Mouse (Mus musculus): ENCODE measurements around the gene Cyp3a44. TPM values are rescaled to one million over a fixed set of nuclear protein-coding genes. Genes with fewer than 3 reads are reported as not detected.
"Not testable (repeated sequence)": the region's sequence is repeated elsewhere in the genome, so short reads cannot be mapped to it uniquely, and the experiment has no call there.

The Cyp3a44 gene
- polyA plus RNA-seq (2012; fragmentation: generic; extraction: Trizol), result not detected

DNA sequence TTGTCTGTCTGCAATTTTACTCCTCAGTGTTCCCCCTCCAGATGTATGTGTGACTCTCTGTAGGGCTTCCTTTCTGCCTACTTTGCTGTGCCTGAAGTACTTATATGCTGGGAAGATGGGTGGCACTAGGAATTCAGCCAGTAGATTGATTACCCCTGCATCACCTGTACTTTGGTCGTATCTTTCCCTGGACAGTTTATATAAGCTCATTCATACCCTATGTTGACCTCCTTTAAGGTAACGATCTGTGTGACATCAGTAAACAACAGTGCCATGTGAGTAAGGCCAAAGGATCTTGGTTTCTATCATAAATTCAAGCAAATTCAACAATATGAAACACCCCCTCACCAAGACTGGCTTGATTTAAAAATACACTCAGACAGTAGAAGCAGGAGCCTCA, at the start of gene Cyp3a44:
Cyp3a44 (minus strand) TSS at position 79 of the 400 bp plus-strand sequence.
- H3K4me2 ChIP-seq (ENCODE audit: low read depth); H3K27me3 ChIP-seq (ENCODE audit: control insufficient read depth, insufficient read depth, insufficient read length); H3ac ChIP-seq (ENCODE audit: control insufficient read depth, insufficient read length); H3K79me2 ChIP-seq (ENCODE audit: control insufficient read depth, insufficient read depth); H3K36me3 ChIP-seq (ENCODE audit: control insufficient read depth, insufficient read depth); H3K4me3 ChIP-seq: not testable (repeated sequence)

DNA sequence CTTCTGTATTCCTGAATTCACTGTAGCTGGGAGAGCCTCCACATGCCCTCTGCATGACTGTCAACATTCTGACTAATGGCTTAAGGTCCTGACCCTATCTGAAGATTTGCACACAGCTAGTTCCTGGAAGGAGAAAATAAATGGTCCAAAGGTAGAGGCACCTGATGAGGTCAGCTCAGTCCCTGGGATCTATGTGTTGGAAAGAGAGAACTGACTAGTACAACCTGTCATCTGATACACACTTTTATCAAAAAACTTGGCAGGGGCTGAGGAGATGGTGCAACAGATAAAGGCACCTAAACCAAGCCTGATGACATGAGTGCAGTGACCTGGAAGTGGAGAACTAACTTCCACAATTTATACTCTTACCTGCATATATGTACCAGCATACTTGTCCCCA, 5.4 kb downstream of the Cyp3a44 start:
- not testable (repeated sequence) for H3K4me3 ChIP-seq; H3K27me3 ChIP-seq (ENCODE audit: control insufficient read depth, insufficient read depth, insufficient read length); H3K4me2 ChIP-seq (ENCODE audit: low read depth); H3K36me3 ChIP-seq (ENCODE audit: control insufficient read depth, insufficient read depth); H3K79me2 ChIP-seq (ENCODE audit: control insufficient read depth, insufficient read depth); H3ac ChIP-seq (ENCODE audit: control insufficient read depth, insufficient read length)

DNA sequence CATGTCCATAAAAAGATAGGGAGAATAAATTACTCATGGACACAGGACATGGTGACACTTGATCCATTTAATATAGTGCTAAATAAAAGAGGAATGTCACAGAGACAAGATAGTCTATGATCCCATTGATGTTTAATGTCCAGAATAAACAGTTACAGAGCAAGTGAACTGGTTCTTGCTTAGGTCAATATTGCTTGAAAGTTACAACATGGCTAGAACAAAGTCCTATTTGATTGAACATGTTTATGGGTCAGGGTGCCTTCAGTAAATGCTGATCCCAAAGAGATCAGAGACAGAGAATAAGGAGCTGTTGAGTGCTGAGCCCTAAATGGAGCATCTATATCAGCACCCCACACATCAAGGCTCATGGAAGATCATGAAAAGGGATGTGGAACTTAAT, 12.4 kb downstream of the Cyp3a44 start:
- not testable (repeated sequence) for H3K79me2 ChIP-seq (ENCODE audit: control insufficient read depth, insufficient read depth); H3ac ChIP-seq (ENCODE audit: control insufficient read depth, insufficient read length); H3K4me3 ChIP-seq; H3K27me3 ChIP-seq (ENCODE audit: control insufficient read depth, insufficient read depth, insufficient read length); H3K4me2 ChIP-seq (ENCODE audit: low read depth); H3K36me3 ChIP-seq (ENCODE audit: control insufficient read depth, insufficient read depth)

DNA sequence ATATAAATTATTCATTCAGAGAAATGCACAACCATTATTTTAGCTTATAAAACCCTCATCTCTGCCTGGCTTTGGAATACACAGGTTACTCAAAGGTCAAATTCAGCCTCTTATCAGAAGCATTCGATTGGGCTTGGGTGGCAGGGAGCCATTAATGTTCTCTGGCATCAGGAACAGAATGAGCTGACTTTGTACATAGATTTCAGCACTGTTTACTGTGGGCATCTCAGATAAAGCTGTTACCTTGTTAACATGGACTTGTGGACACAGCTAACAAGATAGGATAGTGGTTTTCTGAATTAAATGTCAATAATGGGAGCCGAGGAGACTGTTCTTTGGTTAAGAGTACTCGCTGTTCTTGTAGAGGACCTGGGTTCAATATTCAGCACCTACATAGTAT, 68.2 kb downstream of the Cyp3a44 start:
- not testable (repeated sequence) for H3K79me2 ChIP-seq (ENCODE audit: control insufficient read depth, insufficient read depth); H3K4me2 ChIP-seq (ENCODE audit: low read depth); H3ac ChIP-seq (ENCODE audit: control insufficient read depth, insufficient read length); H3K36me3 ChIP-seq (ENCODE audit: control insufficient read depth, insufficient read depth); H3K4me3 ChIP-seq; H3K27me3 ChIP-seq (ENCODE audit: control insufficient read depth, insufficient read depth, insufficient read length)

Other genes starting within 250 kb of the Cyp3a44 start
- gene Cyp3a41b, start 221.1 kb downstream of the Cyp3a44 start, polyA plus RNA-seq (2012; fragmentation: generic; extraction: Trizol), result not detected
- gene Cyp3a41a, start 85.7 kb downstream of the Cyp3a44 start, polyA plus RNA-seq (2012; fragmentation: generic; extraction: Trizol), result 6.6 TPM
- gene Cyp3a11, start 74.1 kb upstream of the Cyp3a44 start, polyA plus RNA-seq (2012; fragmentation: generic; extraction: Trizol), result not detected
- not detected for gene Cyp3a25, start 203.7 kb upstream of the Cyp3a44 start, polyA plus RNA-seq (2012; fragmentation: generic; extraction: Trizol)

Data from myocyte (in vitro differentiated cells).